Mouse (Mus musculus) CH12.LX (cell line): ENCODE results near the gene Crp. TPM values are rescaled to one million over a fixed set of nuclear protein-coding genes. Genes with fewer than 3 reads are reported as not detected.

ENCODE experiments used
- DNase-seq: peaks from one replicate; pipeline ENCODE4 v3.0.0-alpha.2; 2013; ENCODE audit errors: extremely low read depth
- H3K27ac ChIP-seq: 2 replicates; pipeline ENCODE4 v1.5.1; 2012; ENCODE audit warnings: low read depth, mild to moderate bottlenecking, control low read depth, moderate library complexity; ENCODE audit not compliant: insufficient read depth
- H3K27me3 ChIP-seq: replicated peaks from 2 replicates; pipeline ENCODE3; 2012; ENCODE audit warnings: inconsistent platforms
- H3K36me3 ChIP-seq, 2 experiments: replicated peaks in 1 of 2; 2 replicates each; pipeline versions ENCODE3 to v1.6.1; 2012; ENCODE audit warnings: inconsistent platforms in 1 of 2, low read length in 1 of 2, mild to moderate bottlenecking in 1 of 2, mixed read lengths in 1 of 2, moderate library complexity in 1 of 2; ENCODE audit not compliant: control insufficient read depth in 1 of 2, insufficient read depth in 1 of 2
- H3K4me1 ChIP-seq, 2 experiments: 2 replicates each; pipeline ENCODE4 v1.6.1; 2012; ENCODE audit warnings: inconsistent platforms in 1 of 2, moderate library complexity in 1 of 2; ENCODE audit not compliant: insufficient read depth in 2 of 2, control insufficient read depth in 1 of 2
- H3K4me2 ChIP-seq: 2 replicates; pipeline ENCODE4 v1.6.1; 2012; ENCODE audit warnings: low read depth, mild to moderate bottlenecking, control low read depth; ENCODE audit not compliant: poor library complexity, insufficient read depth, severe bottlenecking
- H3K4me3 ChIP-seq, 3 experiments: fragments of 150-350 bp in 1 of 3; sonication (generic) in 1 of 3; replicated peaks in 1 of 3; 2 replicates each; pipeline versions ENCODE3 to v1.5.1; 2011 to 2012; ENCODE audit warnings: low read depth in 2 of 3, low read length in 2 of 3, mild to moderate bottlenecking in 2 of 3, moderate library complexity in 2 of 3, control low read depth in 1 of 3, improper control_type of control experiment in 1 of 3, inconsistent platforms in 1 of 3, mixed read lengths in 1 of 3; ENCODE audit not compliant: poor library complexity in 1 of 3
- H3K79me2 ChIP-seq: replicated peaks from 2 replicates; pipeline ENCODE4 v1.6.1; 2012; ENCODE audit warnings: mild to moderate bottlenecking, moderate library complexity; ENCODE audit not compliant: control insufficient read depth, poor library complexity, insufficient read depth, severe bottlenecking; ENCODE audit errors: extremely low read depth
- H3K9ac ChIP-seq: 2 replicates; pipeline ENCODE4 v1.6.1; 2012; ENCODE audit warnings: low read depth, mild to moderate bottlenecking, control low read depth, moderate library complexity; ENCODE audit not compliant: insufficient read depth
- H3K9me3 ChIP-seq: replicated peaks from 2 replicates; pipeline ENCODE3; 2012; ENCODE audit warnings: low read length, inconsistent platforms, mixed read lengths
- CHD1 ChIP-seq: IDR thresholded peaks from 2 replicates; pipeline ENCODE4 v1.6.1; 2012; ENCODE audit warnings: low read depth, low read length, improper control_type of control experiment, inconsistent platforms
- CHD2 ChIP-seq: IDR thresholded peaks from 2 replicates; pipeline ENCODE4 v1.6.1; 2011; ENCODE audit warnings: low read length, improper control_type of control experiment
- CTCF ChIP-seq, 2 experiments: IDR thresholded peaks in 1 of 2; conservative IDR thresholded peaks in 1 of 2; 2 replicates each; pipeline ENCODE4 v1.5.1; 2011 to 2012; ENCODE audit warnings: low read depth in 2 of 2, low read length in 2 of 2, improper control_type of control experiment in 1 of 2, inconsistent platforms in 1 of 2, mild to moderate bottlenecking in 1 of 2, moderate library complexity in 1 of 2
- EP300 ChIP-seq: IDR thresholded peaks from 2 replicates; pipeline ENCODE4 v1.6.1; 2011; ENCODE audit warnings: low read length, improper control_type of control experiment
- GABPA ChIP-seq: IDR thresholded peaks from 2 replicates; pipeline ENCODE4 v1.6.1; 2012; ENCODE audit warnings: low read depth, low read length, improper control_type of control experiment, inconsistent platforms; ENCODE audit not compliant: insufficient replicate concordance
- JUN ChIP-seq: IDR thresholded peaks from 2 replicates; pipeline ENCODE4 v1.6.1; 2011; ENCODE audit warnings: low read depth, mild to moderate bottlenecking, low read length, improper control_type of control experiment, moderate library complexity; ENCODE audit not compliant: insufficient read depth
- KAT2A ChIP-seq: IDR thresholded peaks from 2 replicates; pipeline ENCODE4 v1.6.1; 2012; ENCODE audit warnings: low read length, improper control_type of control experiment, inconsistent platforms; ENCODE audit not compliant: insufficient replicate concordance
- MAFK ChIP-seq: IDR thresholded peaks from 2 replicates; pipeline ENCODE4 v1.6.1; 2011; ENCODE audit warnings: low read length, improper control_type of control experiment; ENCODE audit not compliant: insufficient replicate concordance
- MAZ ChIP-seq: IDR thresholded peaks from 2 replicates; pipeline ENCODE4 v1.6.1; 2012; ENCODE audit warnings: low read depth, mild to moderate bottlenecking, inconsistent platforms, low read length, improper control_type of control experiment, moderate library complexity
- NELFE ChIP-seq: IDR thresholded peaks from 2 replicates; pipeline ENCODE4 v1.6.1; 2011; ENCODE audit warnings: low read depth, low read length, improper control_type of control experiment
- PAX5 ChIP-seq: IDR thresholded peaks from 2 replicates; pipeline ENCODE4 v1.6.1; 2012; ENCODE audit warnings: low read length, inconsistent platforms, mixed read lengths
- POLR2AphosphoS2 ChIP-seq: IDR thresholded peaks from 2 replicates; pipeline ENCODE4 v1.6.1; 2011; ENCODE audit warnings: low read depth, low read length, improper control_type of control experiment
- RAD21 ChIP-seq: IDR thresholded peaks from 2 replicates; pipeline ENCODE4 v1.6.1; 2011; ENCODE audit warnings: low read depth, mild to moderate bottlenecking, low read length, improper control_type of control experiment, moderate library complexity
- SMC3 ChIP-seq: IDR thresholded peaks from 2 replicates; pipeline ENCODE4 v1.6.1; 2011; ENCODE audit warnings: low read depth, low read length, improper control_type of control experiment
- TCF12 ChIP-seq: IDR thresholded peaks from 2 replicates; pipeline ENCODE4 v1.6.1; 2014; ENCODE audit warnings: low read depth, mild to moderate bottlenecking, inconsistent platforms, low read length, improper control_type of control experiment
- UBTF ChIP-seq: IDR thresholded peaks from 2 replicates; pipeline ENCODE4 v1.6.1; 2012; ENCODE audit warnings: low read depth, mild to moderate bottlenecking, inconsistent platforms, low read length, improper control_type of control experiment, moderate library complexity
- USF1 ChIP-seq: IDR thresholded peaks from 2 replicates; pipeline ENCODE4 v1.6.1; 2014; ENCODE audit warnings: low read depth, mild to moderate bottlenecking, inconsistent platforms, low read length, improper control_type of control experiment
- ZC3H11A ChIP-seq: IDR thresholded peaks from 2 replicates; pipeline ENCODE4 v1.6.1; 2012; ENCODE audit warnings: low read depth, mild to moderate bottlenecking, inconsistent platforms, low read length, improper control_type of control experiment
- ZKSCAN1 ChIP-seq: IDR thresholded peaks from 2 replicates; pipeline ENCODE4 v1.6.1; 2012; ENCODE audit warnings: low read depth, inconsistent platforms, low read length, improper control_type of control experiment, borderline replicate concordance
- ZNF384 ChIP-seq: IDR thresholded peaks from 2 replicates; pipeline ENCODE4 v1.6.1; 2012; ENCODE audit warnings: low read depth, low read length, improper control_type of control experiment, inconsistent platforms
- dilution Hi-C: fragments of 300-500 bp; cut with MboI; formaldehyde crosslinking; loops from 2 replicates; pipeline ENCODE4 v1.14.3; 2020; ENCODE audit warnings: low sequenced_read_pairs; ENCODE audit not compliant: extremely low pct_unique_long_range_greater_than_20kb, extremely low pct_ligation_motif_present
- in situ Hi-C: fragments of 300-500 bp; cut with MboI; formaldehyde crosslinking; loops from 3 replicates; pipeline ENCODE4 v1.14.3; 2019; ENCODE audit warnings: low sequenced_read_pairs, low pct_ligation_motif_present, low pct_unique_long_range_greater_than_20kb, mixed read lengths
- polyA plus RNA-seq: library from polyadenylated mRNA; unstranded; fragments of >175 nt; gene quantifications from 2 replicates; pipeline ENCODE4 v1.2.1, GENCODE M21; 2012; ENCODE audit warnings: low read depth; ENCODE audit not compliant: insufficient read length
- total RNA-seq, 2 experiments: library from RNA; depleted of rRNA; stranded (reverse); fragments of 300-350 nt in 1 of 2; fragments of >200 nt in 1 of 2; gene quantifications; 2 replicates each; pipeline ENCODE4 v1.2.3; 2012 to 2014

Gene Crp
- total and polyA plus RNA-seq, 3 experiments: not detected

DNA sequence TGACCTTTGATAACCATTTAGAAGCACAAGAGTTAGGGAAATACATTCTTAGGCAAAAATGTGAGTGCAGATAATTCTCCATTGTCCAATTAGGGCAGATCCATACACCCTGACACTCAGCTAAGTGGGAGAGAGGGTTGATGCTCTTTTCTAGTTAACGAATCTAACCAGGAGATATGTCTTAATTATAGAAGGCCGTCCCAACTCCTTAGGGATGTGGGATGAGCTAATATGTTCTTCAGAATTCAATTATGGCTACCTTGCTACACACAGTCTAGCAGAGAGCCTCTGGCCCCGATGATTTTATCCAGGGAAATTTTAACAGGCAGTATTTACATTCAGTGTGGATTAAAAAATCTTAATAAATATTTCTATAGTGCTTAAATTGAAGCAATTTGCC, 3.0 kb downstream of the Crp start:
- dilution Hi-C loops (no loop called here), in situ Hi-C loops (no loop called here)
- Histone ChIP-seq H3K79me2 (no peaks in the 10 kb centered on the region), H3K4me1 (no peaks in the 10 kb centered on the region), H3K27me3 (no peaks in the 10 kb centered on the region), H3K36me3 (no peaks in the 10 kb centered on the region), H3K9ac (no peak overlapping the region), H3K9me3 (no peaks in the 10 kb centered on the region), H3K4me3 (no peak overlapping the region), H3K27ac (no peak overlapping the region), H3K4me2 (no peak overlapping the region)
- TF ChIP-seq GABPA: no peak
- TF ChIP-seq SMC3: no peak
- no peak for TF ChIP-seq MAFK
- TF ChIP-seq RAD21: no peak
- no peak for TF ChIP-seq JUN
- TF ChIP-seq PAX5: no peak
- TF ChIP-seq UBTF: no peak
- DNase-seq: no peak

DNA sequence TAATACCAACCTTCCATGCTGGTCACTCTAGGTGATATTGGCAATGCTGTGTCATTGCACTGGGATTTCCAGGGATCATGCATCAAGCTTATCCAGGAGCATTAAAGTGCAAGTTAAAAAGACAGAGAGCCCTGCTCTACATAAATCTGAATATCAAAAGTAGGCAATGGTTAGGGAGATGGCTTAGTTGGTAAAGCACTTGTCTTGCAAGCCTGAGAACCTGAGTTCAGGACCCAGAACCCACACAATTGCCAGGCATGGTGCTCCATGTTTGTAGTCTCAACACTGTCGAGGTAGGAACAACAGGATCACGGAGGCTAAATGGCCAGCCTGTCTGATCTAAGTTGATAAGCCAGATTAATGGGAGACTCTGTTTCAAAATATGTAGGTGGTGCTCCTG, 3.5 kb downstream of the Crp start:
- in situ Hi-C loops: no loop called here
- H3K36me3 ChIP-seq: no peaks in the 10 kb centered on the region
- no peak overlapping the region for H3K27ac ChIP-seq
- DNase-seq: no peak
- H3K9me3 ChIP-seq: no peaks in the 10 kb centered on the region
- no peak overlapping the region for H3K4me3 ChIP-seq
- dilution Hi-C loops: no loop called here
- H3K79me2 ChIP-seq: no peaks in the 10 kb centered on the region
- H3K9ac ChIP-seq: no peak overlapping the region
- H3K27me3 ChIP-seq: no peaks in the 10 kb centered on the region
- no peaks in the 10 kb centered on the region for H3K4me1 ChIP-seq
- TF ChIP-seq ZKSCAN1 (no peak), MAZ (no peak), ZC3H11A (no peak), USF1 (no peak), NELFE (no peak), EP300 (no peak), CHD1 (no peak), ZNF384 (no peak), POLR2AphosphoS2 (no peak), GABPA (no peak), KAT2A (no peak), TCF12 (no peak), CHD2 (no peak), CTCF (conservative IDR thresholded peaks at IDR 0.05 in 1 of 2, IDR thresholded peaks at IDR 0.05 in 1 of 2; ENCODE audit: low read depth in 2 of 2, low read length in 2 of 2) (no peak), UBTF (no peak)
- TF ChIP-seq, all 38 proteins: peak for 0
- no peak overlapping the region for H3K4me2 ChIP-seq
